Mouse (Mus musculus) spleen, adult 2 months (tissue): ENCODE data around the gene 1810049J17Rik. TPM values are rescaled to one million over a fixed set of nuclear protein-coding genes. Genes with fewer than 3 reads are reported as not detected.

Source experiments
- DNase-seq, 2 experiments: peaks; one replicate each; pipeline versions ENCODE4 v3.0.0 to v3.0.0-alpha.2; 2012 to 2021; ENCODE audit warnings: low spot score in 2 of 2, low read depth in 1 of 2
- H3K27ac ChIP-seq: fragments of 200-500 bp; 2 replicates; pipeline ENCODE4 v1.5.1; 2012; ENCODE audit warnings: low read length, inconsistent platforms; ENCODE audit not compliant: insufficient read depth
- H3K27me3 ChIP-seq: fragments of 200-500 bp; 2 replicates; pipeline ENCODE4 v1.6.1; 2012; ENCODE audit warnings: mild to moderate bottlenecking, moderate library complexity, low read length, inconsistent platforms; ENCODE audit not compliant: control insufficient read depth, insufficient read depth
- H3K36me3 ChIP-seq: fragments of 200-500 bp; 2 replicates; pipeline ENCODE4 v1.6.1; 2012; ENCODE audit warnings: mild to moderate bottlenecking, low read length, inconsistent platforms; ENCODE audit not compliant: control insufficient read depth, insufficient read depth
- H3K4me1 ChIP-seq: fragments of 200-500 bp; 2 replicates; pipeline ENCODE4 v1.6.1; 2011; ENCODE audit warnings: inconsistent platforms; ENCODE audit not compliant: control insufficient read depth, insufficient read depth, insufficient read length
- H3K4me3 ChIP-seq: fragments of 200-500 bp; 2 replicates; pipeline ENCODE4 v1.5.1; 2011; ENCODE audit warnings: mild to moderate bottlenecking, inconsistent platforms; ENCODE audit not compliant: insufficient read depth, insufficient read length; ENCODE audit errors: extremely low read depth
- CTCF ChIP-seq: fragments of 200-500 bp; IDR thresholded peaks from 2 replicates; pipeline ENCODE4 v1.5.1; 2011; ENCODE audit warnings: mild to moderate bottlenecking, inconsistent platforms; ENCODE audit not compliant: insufficient read depth, insufficient read length, insufficient replicate concordance; ENCODE audit errors: extremely low read depth
- POLR2A ChIP-seq: fragments of 200-500 bp; IDR thresholded peaks from 2 replicates; pipeline ENCODE4 v1.6.1; 2011; ENCODE audit warnings: low read depth, low read length, inconsistent platforms
- WGBS: fragments of 180-500 bp; shearing (Covaris S2); methylation state at CpG from one replicate; pipeline ENCODE4 v1.1.7; 2018; 5-methylcytosine and 5-hydroxymethylcytosine counted together
- polyA plus RNA-seq: library from polyadenylated mRNA; depleted of rRNA; stranded (reverse); fragments of >200 nt; gene quantifications from 2 replicates; pipeline ENCODE4 v1.2.3, GENCODE M21; 2012

Gene 1810049J17Rik
- polyA plus RNA-seq, 1 experiment, result not detected

- TF ChIP-seq POLR2A (no peak), CTCF (no peak)
- Histone ChIP-seq H3K27me3 (no peaks in the 10 kb centered on the region), H3K27ac (no peak overlapping the region), H3K36me3 (no peaks in the 10 kb centered on the region), H3K4me1 (no peaks in the 10 kb centered on the region), H3K4me3 (no peak overlapping the region)
- no peak for DNase-seq
- WGBS, result 73% methylated on average over 7 of the region's 7 CpGs
These were observed 23.4 kb downstream of the 1810049J17Rik start for GRCm38 (mm10) chr15:12298231-12298737.

GRCm38 (mm10) chr15:12296228-12296627 lies 25.5 kb downstream of the 1810049J17Rik start:
- no peak overlapping the region for H3K27ac ChIP-seq
- H3K4me3 ChIP-seq, result no peak overlapping the region
- WGBS, result 51% methylated on average over 2 of the region's 2 CpGs
- no peaks in the 10 kb centered on the region for H3K4me1 ChIP-seq
- no peaks in the 10 kb centered on the region for H3K36me3 ChIP-seq
- H3K27me3 ChIP-seq, result no peaks in the 10 kb centered on the region
- TF ChIP-seq CTCF (no peak), POLR2A (no peak)
- no peak for DNase-seq

GRCm38 (mm10) chr15:12291757-12292156 lies 29.9 kb downstream of the 1810049J17Rik start:
- no peak for DNase-seq
- H3K4me1 ChIP-seq, result no peaks in the 10 kb centered on the region
- no peaks in the 10 kb centered on the region for H3K27me3 ChIP-seq
- no peak overlapping the region for H3K4me3 ChIP-seq
- 85% methylated on average over 2 of the region's 2 CpGs for WGBS
- H3K36me3 ChIP-seq, result no peaks in the 10 kb centered on the region
- H3K27ac ChIP-seq, result no peak overlapping the region
- TF ChIP-seq CTCF, result no peak
- TF ChIP-seq POLR2A, result no peak

DNA sequence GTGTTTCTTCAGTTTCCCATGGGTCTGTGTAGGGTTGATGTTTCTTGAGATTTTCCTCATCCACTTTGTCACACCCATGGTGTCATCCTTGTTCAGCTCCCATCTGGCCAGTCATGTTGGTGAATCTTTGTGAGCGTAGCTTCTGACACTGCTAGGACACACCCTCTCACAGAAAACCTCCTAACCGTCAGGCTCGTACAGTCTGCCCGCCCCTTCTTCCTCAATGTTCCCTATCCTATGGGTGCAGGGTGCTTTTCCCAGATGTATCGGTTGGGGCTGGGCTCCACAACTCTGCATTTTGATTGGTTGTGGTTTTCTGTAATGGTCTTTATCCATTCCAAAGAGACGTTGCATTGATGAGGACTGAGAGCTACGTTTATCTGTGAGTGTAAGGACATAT lies 31.4 kb downstream of the 1810049J17Rik start:
- Histone ChIP-seq H3K4me1 (no peaks in the 10 kb centered on the region), H3K27me3 (no peaks in the 10 kb centered on the region), H3K27ac (no peak overlapping the region), H3K36me3 (no peaks in the 10 kb centered on the region), H3K4me3 (no peak overlapping the region)
- DNase-seq, result no peak
- TF ChIP-seq CTCF, result no peak
- no peak for TF ChIP-seq POLR2A
- WGBS, result 87% methylated on average over 7 of the region's 7 CpGs

DNA sequence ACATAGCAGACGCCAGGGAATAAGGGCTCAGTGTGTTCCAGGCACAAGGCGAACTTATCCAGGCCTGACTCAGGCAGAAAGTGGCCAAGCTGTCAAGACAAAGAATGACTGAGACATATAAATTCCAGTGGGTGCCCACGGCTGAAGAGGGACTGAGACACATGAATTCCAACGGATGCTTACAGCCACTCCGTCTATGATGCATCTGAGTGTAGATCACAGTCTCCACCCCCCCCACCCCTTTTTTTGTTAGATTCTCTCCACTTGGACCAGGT lies 36.2 kb downstream of the 1810049J17Rik start:
- Histone ChIP-seq H3K36me3 (no peaks in the 10 kb centered on the region), H3K27ac (no peak overlapping the region), H3K27me3 (no peaks in the 10 kb centered on the region), H3K4me1 (no peaks in the 10 kb centered on the region), H3K4me3 (no peak overlapping the region)
- no peak for TF ChIP-seq POLR2A
- no peak for TF ChIP-seq CTCF
- DNase-seq, result no peak
- 77% methylated on average over 5 of the region's 5 CpGs for WGBS

DNA sequence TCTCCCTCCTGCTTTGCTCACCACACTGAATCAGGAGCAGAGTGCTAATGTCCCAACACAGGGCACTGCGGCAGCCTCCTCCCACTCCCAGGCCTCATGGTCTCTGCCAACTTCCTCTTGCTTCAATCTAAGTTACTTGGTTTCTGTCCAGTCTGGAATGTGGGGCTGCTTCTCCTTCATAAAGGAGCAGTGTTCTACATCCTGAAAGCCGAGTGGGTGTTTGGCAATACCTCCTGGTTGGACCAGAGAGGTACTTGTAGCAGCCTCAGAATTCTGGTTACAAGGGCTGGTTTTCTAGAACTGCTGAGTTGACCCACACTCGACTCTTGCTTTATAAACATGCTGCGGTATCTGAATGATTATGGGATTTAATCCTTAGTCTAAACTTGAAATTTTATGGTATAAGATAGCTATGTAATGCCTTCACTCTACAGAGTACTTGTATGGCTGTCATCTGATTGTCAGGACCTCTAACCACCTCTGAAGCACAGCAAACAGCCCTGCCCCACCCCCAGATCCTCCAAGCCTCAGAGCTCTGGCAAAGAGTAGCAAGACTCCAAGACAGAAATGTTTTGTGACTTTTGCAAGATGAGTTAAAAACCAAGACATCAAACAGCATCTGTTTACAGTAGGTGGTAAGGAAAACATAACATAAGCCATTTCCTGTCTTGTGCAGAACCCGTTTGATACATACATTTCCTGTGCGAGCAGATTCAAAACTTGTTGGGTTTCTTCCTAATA lies 36.7 kb downstream of the 1810049J17Rik start:
- no peak overlapping the region for H3K4me3 ChIP-seq
- no peaks in the 10 kb centered on the region for H3K36me3 ChIP-seq
- no peaks in the 10 kb centered on the region for H3K27me3 ChIP-seq
- no peak for DNase-seq
- H3K4me1 ChIP-seq, result no peaks in the 10 kb centered on the region
- TF ChIP-seq CTCF, result no peak
- TF ChIP-seq POLR2A, result no peak
- no peak overlapping the region for H3K27ac ChIP-seq
- 67% methylated on average over 6 of the region's 6 CpGs for WGBS

DNA sequence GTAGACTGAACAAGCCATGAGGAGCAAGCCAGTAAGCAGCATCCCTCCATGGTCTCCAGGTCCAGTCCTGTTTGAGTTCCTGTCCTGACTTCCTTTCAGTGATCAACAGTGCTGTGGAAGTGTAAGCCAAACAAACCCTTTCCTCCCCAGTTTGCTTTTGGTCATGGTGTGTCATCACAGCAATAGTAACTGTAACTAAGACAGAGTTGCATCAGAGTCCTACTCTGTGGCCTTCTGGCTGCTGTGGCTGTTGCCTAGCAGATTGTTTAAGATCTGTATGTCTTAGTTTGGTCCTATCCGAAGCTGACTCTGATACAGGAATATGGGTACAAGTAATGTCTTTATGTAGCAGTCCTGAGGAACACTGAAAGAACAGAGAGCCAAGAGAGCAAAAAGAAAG lies 41.9 kb downstream of the 1810049J17Rik start:
- no peak for DNase-seq
- Histone ChIP-seq H3K27me3 (no peaks in the 10 kb centered on the region), H3K36me3 (no peaks in the 10 kb centered on the region), H3K4me1 (no peaks in the 10 kb centered on the region), H3K27ac (no peak overlapping the region), H3K4me3 (no peak overlapping the region)
- TF ChIP-seq CTCF (no peak), POLR2A (no peak)
- 92% methylated on average over 1 of the region's 1 CpGs for WGBS
